Mouse (Mus musculus): Measurements from ENCODE around the gene Pou2f2. TPM values are rescaled to one million over a fixed set of nuclear protein-coding genes. Genes with fewer than 3 reads are reported as not detected.

The Pou2f2 gene
- total and polyA plus RNA-seq, 2 experiments from 2014 or later = 9.0 to 35.9 TPM

DNA sequence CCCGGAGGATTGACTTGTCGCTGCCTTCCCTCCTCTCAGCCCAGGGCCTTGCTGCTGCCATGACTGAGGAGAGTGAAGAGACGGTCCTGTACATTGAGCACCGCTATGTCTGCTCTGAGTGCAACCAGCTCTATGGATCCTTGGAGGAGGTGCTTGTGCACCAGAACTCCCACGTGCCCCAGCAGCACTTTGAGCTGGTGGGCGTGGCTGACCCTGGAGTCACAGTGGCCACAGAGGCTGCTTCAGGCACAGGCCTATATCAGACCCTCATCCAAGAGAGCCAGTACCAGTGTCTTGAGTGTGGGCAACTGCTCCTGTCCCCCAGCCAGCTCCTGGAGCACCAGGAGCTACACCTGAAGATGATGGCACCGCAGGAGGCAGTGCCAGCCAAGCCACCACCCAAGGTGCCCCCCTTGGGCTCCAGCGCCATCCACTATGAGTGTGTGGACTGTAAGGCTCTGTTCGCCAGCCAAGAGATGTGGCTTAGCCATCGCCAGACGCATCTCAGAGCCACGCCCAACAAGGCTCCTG, 100.0 kb downstream of the Pou2f2 start:
- WGBS = 78% methylated on average over 12 of the region's 12 CpGs
- Histone ChIP-seq H3K27ac (ENCODE audit: low read depth, low read length) (no peak overlapping the region), H3K9me3 (ENCODE audit: low read length) (no peaks in the 10 kb centered on the region), H3K27me3 (ENCODE audit: insufficient read depth, low read length) (no peaks in the 10 kb centered on the region), H3K4me2 (ENCODE audit: low read depth, low read length, poor library complexity, severe bottlenecking) (no peak overlapping the region), H3K36me3 (ENCODE audit: insufficient read depth, low read length) (peaks cover 48% of the 10 kb centered on the region), H3K9ac (replicated peaks; ENCODE audit: low read length, poor library complexity, severe bottlenecking) (no peak overlapping the region), H3K4me1 (ENCODE audit: insufficient read depth, low read length) (peaks cover 18% of the 10 kb centered on the region), H3K4me3 (ENCODE audit: low read depth, low read length) (no peak overlapping the region)
- ATAC-seq (ENCODE audit: low FRiP score) (no peak), DNase-seq (ENCODE audit: low spot score) (no peak)
- no peak for TF ChIP-seq CTCF (IDR thresholded peaks at IDR 0.05)

DNA sequence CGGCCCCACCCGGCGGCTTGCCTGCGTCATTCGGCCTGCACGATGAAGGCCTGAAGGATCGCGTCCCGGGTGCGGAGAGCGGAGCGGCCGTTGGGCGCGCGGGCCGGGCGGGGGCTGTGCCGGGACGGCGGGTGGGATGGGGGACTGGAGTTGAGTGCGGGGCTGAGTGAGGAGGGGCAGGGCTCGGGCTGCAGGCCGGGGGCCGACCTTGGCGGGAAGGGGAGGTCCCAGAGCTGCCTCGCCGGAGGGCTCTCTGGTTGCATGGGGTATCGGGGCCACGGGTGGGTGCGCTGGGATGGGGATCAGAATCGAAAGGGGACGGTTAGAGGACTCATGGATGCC, 102.1 kb downstream of the Pou2f2 start:
- Histone ChIP-seq H3K4me3 (ENCODE audit: low read depth, low read length) (peak overlapping the region; percentile 92), H3K4me1 (ENCODE audit: insufficient read depth, low read length) (peaks cover 24% of the 10 kb centered on the region), H3K9me3 (ENCODE audit: low read length) (no peaks in the 10 kb centered on the region), H3K27ac (ENCODE audit: low read depth, low read length) (peak overlapping the region; percentile 94), H3K9ac (replicated peaks; ENCODE audit: low read length, poor library complexity, severe bottlenecking) (peak overlapping the region; percentile 96), H3K4me2 (ENCODE audit: low read depth, low read length, poor library complexity, severe bottlenecking) (peak overlapping the region; percentile 63), H3K36me3 (ENCODE audit: insufficient read depth, low read length) (peaks cover 29% of the 10 kb centered on the region), H3K27me3 (ENCODE audit: insufficient read depth, low read length) (no peaks in the 10 kb centered on the region)
- no peak for TF ChIP-seq CTCF (IDR thresholded peaks at IDR 0.05)
- DNase-seq (ENCODE audit: low spot score) (no peak), ATAC-seq (ENCODE audit: low FRiP score) (peak; percentile 26; the same call in 1 of the 2 replicates)
- WGBS = under 1% methylated on average over 30 of the region's 33 CpGs

DNA sequence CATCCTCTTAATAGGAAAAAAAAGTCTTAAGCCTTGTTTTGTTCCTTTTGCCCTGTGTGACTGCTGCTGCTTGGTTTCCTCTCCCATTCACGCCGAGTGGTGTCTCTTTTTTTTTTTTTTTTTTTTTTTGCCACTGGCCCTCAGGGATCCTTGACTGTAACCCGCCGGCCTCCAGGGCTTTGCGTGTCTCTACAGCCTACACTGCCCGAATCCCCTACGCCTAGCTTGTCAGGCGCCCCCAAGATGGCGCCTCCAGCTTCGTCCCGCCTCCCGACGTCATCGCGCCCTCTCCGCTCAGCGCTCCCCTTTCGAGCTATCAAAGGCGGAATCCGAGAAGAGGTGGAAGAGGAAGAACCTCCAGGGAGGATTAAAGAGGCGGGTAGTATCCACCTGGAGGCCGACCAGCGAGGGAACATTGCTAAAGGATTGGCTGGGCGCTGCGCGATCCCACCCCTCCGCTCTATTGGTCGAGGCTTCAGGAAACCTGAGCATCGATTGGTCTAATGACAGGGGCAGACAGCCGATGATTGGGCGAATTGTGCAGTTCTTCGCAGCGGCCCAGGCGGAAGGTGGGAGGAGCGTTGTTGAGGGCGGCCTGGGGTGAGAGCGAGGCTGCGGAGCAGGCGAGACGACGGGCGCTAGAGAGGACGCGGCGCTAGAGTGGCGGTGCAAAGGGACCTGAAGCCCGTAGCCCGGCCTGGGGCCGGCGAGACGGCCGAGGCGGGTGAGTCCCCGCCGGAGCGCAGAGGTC, 102.7 kb downstream of the Pou2f2 start:
- peak; percentile 96 for ATAC-seq (ENCODE audit: low FRiP score)
- peaks cover 24% of the 10 kb centered on the region for H3K4me1 ChIP-seq (ENCODE audit: insufficient read depth, low read length)
- H3K4me2 ChIP-seq (ENCODE audit: low read depth, low read length, poor library complexity, severe bottlenecking) = peak overlapping the region; percentile 63
- no peaks in the 10 kb centered on the region for H3K27me3 ChIP-seq (ENCODE audit: insufficient read depth, low read length)
- TF ChIP-seq CTCF (IDR thresholded peaks at IDR 0.05) = peak; percentile 39
- WGBS = under 1% methylated on average over 56 of the region's 56 CpGs
- H3K4me3 ChIP-seq (ENCODE audit: low read depth, low read length) = peak overlapping the region; percentile 92
- no peaks in the 10 kb centered on the region for H3K9me3 ChIP-seq (ENCODE audit: low read length)
- H3K9ac ChIP-seq (replicated peaks; ENCODE audit: low read length, poor library complexity, severe bottlenecking) = peak overlapping the region; percentile 96
- peaks cover 23% of the 10 kb centered on the region for H3K36me3 ChIP-seq (ENCODE audit: insufficient read depth, low read length)
- peak overlapping the region; percentile 94 for H3K27ac ChIP-seq (ENCODE audit: low read depth, low read length)
- DNase-seq (ENCODE audit: low spot score) = peak; percentile 100

DNA sequence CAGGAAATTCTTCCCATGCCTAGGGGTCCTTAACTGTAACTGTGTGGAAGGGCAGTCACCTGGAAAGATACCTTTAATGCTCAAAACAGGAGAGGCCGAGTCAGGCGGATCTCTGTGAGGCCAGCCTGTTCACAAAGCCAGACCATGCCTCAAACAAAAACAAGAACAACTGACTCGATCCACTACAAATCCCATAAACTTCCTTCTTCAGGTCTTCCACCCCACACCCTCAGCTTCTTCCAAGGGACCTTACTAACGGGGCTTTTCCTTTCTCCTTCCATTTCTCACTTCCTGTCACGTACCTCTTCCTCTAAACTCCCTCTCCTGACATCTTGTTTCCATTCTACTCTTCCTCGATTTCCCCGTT, 103.2 kb downstream of the Pou2f2 start:
- H3K27ac ChIP-seq (ENCODE audit: low read depth, low read length) = peak overlapping the region; percentile 81
- peak overlapping the region; percentile 61 for H3K9ac ChIP-seq (replicated peaks; ENCODE audit: low read length, poor library complexity, severe bottlenecking)
- ATAC-seq (ENCODE audit: low FRiP score) (no peak), DNase-seq (ENCODE audit: low spot score) (no peak)
- peak overlapping the region; percentile 92 for H3K4me3 ChIP-seq (ENCODE audit: low read depth, low read length)
- no peaks in the 10 kb centered on the region for H3K27me3 ChIP-seq (ENCODE audit: insufficient read depth, low read length)
- peaks cover 24% of the 10 kb centered on the region for H3K4me1 ChIP-seq (ENCODE audit: insufficient read depth, low read length)
- TF ChIP-seq CTCF (IDR thresholded peaks at IDR 0.05) = no peak
- no peaks in the 10 kb centered on the region for H3K9me3 ChIP-seq (ENCODE audit: low read length)
- peak overlapping the region; percentile 53 for H3K4me2 ChIP-seq (ENCODE audit: low read depth, low read length, poor library complexity, severe bottlenecking)
- H3K36me3 ChIP-seq (ENCODE audit: insufficient read depth, low read length) = peaks cover 18% of the 10 kb centered on the region
- WGBS = 25% methylated on average over 7 of the region's 7 CpGs

DNA sequence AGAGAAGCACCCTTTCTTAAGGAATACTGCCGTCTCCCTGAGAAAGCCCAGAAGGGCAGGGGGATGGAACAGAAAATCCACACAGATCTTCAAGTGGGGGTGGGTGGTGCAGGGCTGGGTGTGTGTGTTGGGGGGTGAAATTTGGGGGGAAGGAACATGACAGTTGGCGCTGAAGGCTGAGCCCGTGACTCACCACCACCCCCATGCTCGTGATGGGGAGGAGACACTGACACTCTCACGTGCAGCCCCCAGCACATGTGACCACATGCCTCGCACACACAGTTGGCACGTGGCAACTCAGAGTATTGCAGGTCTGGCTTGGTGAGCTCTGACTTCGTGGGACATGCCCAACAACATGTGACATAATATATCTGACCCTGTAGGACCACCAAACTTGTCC, 105.6 kb downstream of the Pou2f2 start:
- no peak for TF ChIP-seq CTCF (IDR thresholded peaks at IDR 0.05)
- Histone ChIP-seq H3K9ac (replicated peaks; ENCODE audit: low read length, poor library complexity, severe bottlenecking) (no peak overlapping the region), H3K4me3 (ENCODE audit: low read depth, low read length) (no peak overlapping the region), H3K27me3 (ENCODE audit: insufficient read depth, low read length) (no peaks in the 10 kb centered on the region), H3K36me3 (ENCODE audit: insufficient read depth, low read length) (no peaks in the 10 kb centered on the region), H3K27ac (ENCODE audit: low read depth, low read length) (peak overlapping the region; percentile 92), H3K9me3 (ENCODE audit: low read length) (no peaks in the 10 kb centered on the region), H3K4me2 (ENCODE audit: low read depth, low read length, poor library complexity, severe bottlenecking) (peak overlapping the region; percentile 91; the same call in 1 of the 2 replicates), H3K4me1 (ENCODE audit: insufficient read depth, low read length) (peaks cover 38% of the 10 kb centered on the region)
- 72% methylated on average over 8 of the region's 8 CpGs for WGBS
- no peak for DNase-seq (ENCODE audit: low spot score)
- ATAC-seq (ENCODE audit: low FRiP score) = no peak

DNA sequence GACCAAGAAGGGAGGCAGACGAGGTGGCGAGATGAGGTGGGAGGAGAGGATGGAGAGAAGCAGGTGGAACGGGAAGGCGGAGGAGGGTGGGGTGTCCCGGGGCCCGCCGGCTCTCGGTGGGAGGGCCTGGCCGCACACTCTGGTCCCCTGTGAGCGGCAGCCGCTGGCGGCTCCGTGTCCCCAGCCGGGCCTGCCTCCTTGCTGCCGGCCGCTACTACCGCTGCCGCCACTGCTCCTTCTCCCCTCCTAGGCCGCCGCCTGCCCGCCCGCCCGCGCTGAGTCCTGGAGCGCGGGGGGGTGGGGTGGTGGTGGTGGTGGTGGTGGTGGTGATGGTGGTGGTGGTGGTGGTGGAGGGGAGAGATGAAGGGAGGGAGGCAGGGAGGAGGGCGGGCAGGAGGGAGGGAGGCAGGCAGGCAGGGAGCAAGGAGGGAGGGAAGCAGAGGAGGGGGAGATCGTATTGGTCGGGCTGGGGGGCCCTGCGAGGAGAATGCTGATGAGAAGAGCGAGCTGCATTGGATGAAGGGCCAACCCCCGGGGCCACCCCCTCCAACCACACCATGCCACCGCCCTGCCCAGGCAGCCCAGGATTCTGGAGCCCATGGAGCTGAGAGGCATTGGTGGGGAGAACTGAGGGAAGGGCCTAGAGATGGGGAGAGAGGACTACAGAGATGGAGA, 106.7 kb downstream of the Pou2f2 start:
- peak overlapping the region; percentile 85 for H3K4me3 ChIP-seq (ENCODE audit: low read depth, low read length)
- peaks cover 29% of the 10 kb centered on the region for H3K4me1 ChIP-seq (ENCODE audit: insufficient read depth, low read length)
- ATAC-seq (ENCODE audit: low FRiP score) = peak; percentile 17
- peak overlapping the region; percentile 97 for H3K9ac ChIP-seq (replicated peaks; ENCODE audit: low read length, poor library complexity, severe bottlenecking)
- H3K9me3 ChIP-seq (ENCODE audit: low read length) = no peaks in the 10 kb centered on the region
- no peaks in the 10 kb centered on the region for H3K27me3 ChIP-seq (ENCODE audit: insufficient read depth, low read length)
- peak overlapping the region; percentile 91 for H3K4me2 ChIP-seq (ENCODE audit: low read depth, low read length, poor library complexity, severe bottlenecking)
- TF ChIP-seq CTCF (IDR thresholded peaks at IDR 0.05) = no peak
- peak overlapping the region; percentile 92 for H3K27ac ChIP-seq (ENCODE audit: low read depth, low read length)
- H3K36me3 ChIP-seq (ENCODE audit: insufficient read depth, low read length) = peaks cover 6% of the 10 kb centered on the region
- DNase-seq (ENCODE audit: low spot score) = peak; percentile 85
- 3% methylated on average over 9 of the region's 33 CpGs for WGBS
